Mouse (Mus musculus) layer of hippocampus, postnatal 10 days (tissue): ENCODE results near the gene Tbc1d2. TPM values are rescaled to one million over a fixed set of nuclear protein-coding genes. Genes with fewer than 3 reads are reported as not detected.
A peak's percentile ranks its signal among the peaks of the same experiment; 100 is the strongest.

Source experiments
- DNase-seq, 2 experiments: peaks; one replicate each; pipeline ENCODE4 v3.0.0; 2021; ENCODE audit warnings: low spot score in 2 of 2
- long read RNA-seq: library from polyadenylated mRNA; stranded (forward); transcript quantifications from one replicate; pipeline ENCODE4 v2.0.0, GENCODE M21; 2023
- total RNA-seq, 2 experiments: library from RNA; stranded (reverse); gene quantifications; 2 replicates each; pipeline ENCODE4 v1.2.3; 2021

The Tbc1d2 gene
- total RNA-seq, result 1 to 10 TPM; 2.5 to 2.9 TPM
- long read RNA-seq, result 0 reads

- peak; percentile 89 to 94 for DNase-seq
Measured at GRCm38 (mm10) chr4:46650086-46650753, at the start of gene Tbc1d2. Tbc1d2 (minus strand) TSS chr4:46650209.

DNA sequence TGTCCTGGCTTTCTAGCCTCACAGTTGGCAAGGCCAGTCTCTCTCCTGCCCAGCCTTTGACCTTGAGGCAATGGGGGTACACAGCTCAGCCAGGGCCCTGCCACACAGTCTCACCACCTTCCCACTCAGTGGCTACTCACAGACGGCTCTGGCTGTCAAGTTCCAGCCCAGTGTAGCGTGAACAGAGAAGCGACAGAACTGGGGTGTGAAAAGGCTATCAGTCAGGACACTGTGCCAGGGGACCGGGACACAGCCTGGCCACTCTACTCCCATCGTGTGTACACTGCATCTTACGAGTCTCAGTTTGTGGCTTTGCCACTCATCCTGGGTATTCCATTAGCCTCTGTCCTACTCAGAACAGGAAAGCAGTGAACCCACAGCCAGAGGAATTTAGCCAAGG lies 46.5 kb upstream of the Tbc1d2 start:
- DNase-seq, result no peak

- DNase-seq, result no peak
Measured at GRCm38 (mm10) chr4:46690565-46690964, 40.6 kb upstream of the Tbc1d2 start.

DNA sequence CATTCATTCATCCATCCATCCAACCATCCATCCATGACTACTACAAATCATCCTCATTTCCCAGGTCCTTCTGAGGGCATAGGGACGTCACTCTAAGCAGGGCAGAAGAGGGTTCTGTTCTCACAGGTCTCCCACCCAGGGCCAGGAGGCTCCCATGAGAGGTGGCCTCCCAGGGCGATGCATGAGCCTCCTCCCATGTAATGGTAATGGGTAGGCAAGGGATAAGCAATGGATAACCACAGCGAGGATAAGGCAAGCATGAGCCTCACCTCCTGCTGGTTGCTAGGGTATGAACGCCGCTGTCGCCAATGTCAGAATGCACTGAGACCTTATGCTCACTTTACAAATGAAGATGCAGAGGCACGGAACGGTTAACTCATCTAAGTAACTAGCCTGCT lies 40.0 kb upstream of the Tbc1d2 start:
- DNase-seq, result no peak

DNA sequence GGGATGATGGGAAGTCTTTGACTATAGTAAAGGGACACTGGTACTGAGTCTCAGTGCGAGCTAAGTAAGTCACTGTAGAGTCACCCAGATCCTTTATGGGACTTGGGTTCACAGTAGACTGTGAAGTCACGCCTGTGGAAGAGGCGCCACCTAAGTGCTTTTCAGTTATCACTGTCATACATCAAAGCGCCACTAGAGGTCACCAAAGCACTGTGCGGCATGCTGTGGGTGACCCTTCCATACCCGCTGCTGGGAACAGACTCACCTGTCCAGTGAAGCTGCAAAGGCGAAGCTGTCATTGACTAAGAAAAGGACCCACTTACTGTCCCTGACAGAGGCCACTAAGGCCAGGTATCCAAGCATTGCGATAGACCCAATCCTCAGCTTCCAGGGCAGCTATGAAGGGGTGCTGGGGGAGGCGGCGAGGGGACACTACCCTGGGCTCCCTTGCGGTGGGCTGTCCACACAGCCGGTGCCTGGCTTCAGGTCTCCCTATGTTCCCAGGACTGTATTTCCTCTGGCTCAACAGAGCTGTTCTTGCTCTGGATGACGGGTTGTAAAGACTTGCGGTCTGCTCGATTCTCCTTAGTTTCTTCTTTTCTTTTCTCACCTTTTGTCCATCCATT lies 39.5 kb upstream of the Tbc1d2 start:
- peak; percentile 86 to 88 for DNase-seq

GRCm38 (mm10) chr4:46688213-46688832 lies 38.3 kb upstream of the Tbc1d2 start:
- DNase-seq, result no peak

DNA sequence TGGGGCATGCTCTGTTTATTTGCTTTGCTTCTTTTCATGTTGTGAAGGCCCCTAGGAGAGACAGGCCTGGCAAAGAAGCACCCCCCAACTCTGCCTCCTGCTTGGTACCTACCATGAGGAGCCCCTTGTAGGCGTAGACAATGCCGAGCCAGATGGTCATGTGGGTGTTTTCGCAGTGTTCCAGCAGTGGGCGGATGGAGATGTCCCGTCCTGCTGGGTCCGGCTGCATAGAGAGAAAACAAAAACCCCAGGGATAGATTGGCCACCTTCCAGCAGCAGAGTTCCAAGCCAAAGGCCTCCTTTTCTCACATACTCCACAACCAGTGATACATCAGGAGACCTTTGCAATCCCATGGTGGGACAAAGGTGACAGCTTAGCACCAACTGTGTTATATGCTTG lies 34.2 kb upstream of the Tbc1d2 start:
- DNase-seq, result peak; percentile 52 to 67

GRCm38 (mm10) chr4:46676646-46677045 lies 26.6 kb upstream of the Tbc1d2 start:
- no peak for DNase-seq

- DNase-seq, result no peak
Measured at GRCm38 (mm10) chr4:46675992-46676391, 26.0 kb upstream of the Tbc1d2 start.

GRCm38 (mm10) chr4:46675272-46675785 lies 25.3 kb upstream of the Tbc1d2 start:
- no peak for DNase-seq

- no peak for DNase-seq
Measured at GRCm38 (mm10) chr4:46668620-46669019, 18.6 kb upstream of the Tbc1d2 start.

DNA sequence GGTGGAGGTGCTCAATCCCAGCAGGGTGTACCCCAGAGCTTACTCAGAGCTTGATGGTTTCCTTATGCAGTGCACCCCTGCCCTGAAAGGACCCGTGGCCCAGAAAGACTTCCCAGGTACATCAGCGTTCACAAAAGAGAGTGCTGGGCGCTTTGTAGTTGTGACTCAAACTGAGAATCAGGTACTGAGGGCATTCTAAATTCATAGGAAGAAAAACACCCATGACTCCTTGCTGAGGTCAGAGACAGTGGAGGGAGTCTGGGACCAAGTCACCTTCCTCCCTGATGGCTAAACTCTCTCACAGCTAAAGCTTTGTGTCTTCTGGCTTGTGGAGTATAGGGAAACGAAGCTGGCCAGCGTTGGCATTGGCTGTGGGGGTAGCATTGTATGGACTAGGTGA lies 16.4 kb upstream of the Tbc1d2 start:
- DNase-seq, result no peak

DNA sequence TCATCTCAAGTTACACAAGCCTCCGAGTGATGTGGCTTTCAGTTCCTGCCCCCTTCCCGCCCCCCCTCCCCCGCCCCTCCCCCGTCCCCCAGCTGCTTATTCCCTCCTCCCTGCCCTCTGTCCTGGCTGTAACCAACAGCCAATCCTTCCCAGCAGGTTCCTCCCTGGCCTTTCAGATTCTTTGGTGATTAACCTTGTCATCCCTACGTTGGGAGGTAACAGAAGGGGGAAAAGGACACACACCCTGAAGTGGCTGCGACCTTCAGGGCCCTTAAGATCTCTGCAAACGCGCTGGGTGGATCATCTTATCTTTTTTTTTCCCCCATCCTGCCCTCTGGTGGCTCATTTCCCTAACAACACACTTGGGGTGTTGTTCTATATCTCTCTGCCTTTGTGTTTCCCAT lies 15.4 kb upstream of the Tbc1d2 start:
- DNase-seq, result peak; percentile 32 to 38

DNA sequence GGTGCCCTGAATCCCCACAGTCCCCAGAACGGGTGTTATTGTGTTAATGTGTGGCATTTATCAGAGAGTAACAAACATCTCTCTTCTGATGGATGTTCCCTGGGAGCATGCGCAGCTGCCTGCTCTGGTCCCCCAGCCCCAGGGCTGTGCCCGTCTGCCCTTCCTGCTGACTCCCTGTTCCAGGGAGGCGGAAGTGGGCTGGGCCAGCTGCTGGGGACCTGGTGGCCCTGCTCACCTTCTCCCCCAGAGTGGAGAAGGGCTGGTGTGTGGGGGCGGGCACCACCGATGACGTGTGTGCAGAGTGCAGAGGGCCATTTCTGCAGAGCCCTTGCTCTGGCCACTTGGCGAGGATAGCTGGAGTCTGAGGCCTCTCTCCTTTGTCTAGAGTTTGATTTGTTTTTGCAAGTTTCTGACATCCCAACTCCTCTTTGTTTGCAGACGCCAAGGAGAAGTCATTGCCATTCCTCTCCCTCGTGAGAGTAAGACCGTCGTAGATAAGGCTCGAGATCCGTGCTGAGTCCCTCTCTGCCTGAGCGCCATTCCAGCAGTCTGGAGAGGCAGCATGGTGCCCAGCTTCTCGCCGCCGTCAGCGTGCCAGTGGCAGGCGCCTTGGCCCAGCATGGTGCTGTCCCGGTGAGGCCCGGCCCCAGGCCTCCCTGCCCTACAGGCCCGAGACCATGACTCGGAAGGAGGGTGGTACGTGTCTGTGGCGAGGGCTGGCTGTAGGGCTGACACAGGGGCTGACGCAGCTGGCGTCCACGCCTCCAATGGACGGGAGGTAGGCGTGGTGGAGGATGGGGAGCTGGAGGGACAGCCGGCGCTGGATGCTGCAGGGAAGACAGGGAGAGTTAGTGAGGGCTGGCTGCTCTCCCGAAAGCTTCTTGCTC lies 14.4 kb upstream of the Tbc1d2 start:
- DNase-seq, result peak in 1 of 2 experiments; percentile 51

DNA sequence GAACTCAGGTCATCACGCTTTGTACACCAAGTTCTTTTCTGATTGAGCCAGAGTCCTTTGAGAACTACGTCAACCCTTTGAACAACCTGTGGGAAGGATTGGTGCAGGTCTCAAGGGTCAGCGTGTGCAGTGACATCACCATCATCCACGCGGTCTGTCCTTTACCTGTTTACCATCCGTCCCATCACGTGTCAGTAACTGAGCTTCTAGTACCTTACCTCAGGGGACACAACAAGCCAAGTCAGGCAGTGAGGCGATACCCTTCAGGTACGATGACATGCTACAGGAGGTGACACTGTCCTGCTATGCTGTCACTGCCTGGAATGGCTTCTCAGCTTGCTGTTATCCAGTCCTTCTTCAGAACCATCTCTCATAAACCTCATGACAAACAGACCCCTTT lies 11.4 kb upstream of the Tbc1d2 start:
- no peak for DNase-seq

- DNase-seq, result no peak
Measured at GRCm38 (mm10) chr4:46658946-46659345, 8.9 kb upstream of the Tbc1d2 start.

DNA sequence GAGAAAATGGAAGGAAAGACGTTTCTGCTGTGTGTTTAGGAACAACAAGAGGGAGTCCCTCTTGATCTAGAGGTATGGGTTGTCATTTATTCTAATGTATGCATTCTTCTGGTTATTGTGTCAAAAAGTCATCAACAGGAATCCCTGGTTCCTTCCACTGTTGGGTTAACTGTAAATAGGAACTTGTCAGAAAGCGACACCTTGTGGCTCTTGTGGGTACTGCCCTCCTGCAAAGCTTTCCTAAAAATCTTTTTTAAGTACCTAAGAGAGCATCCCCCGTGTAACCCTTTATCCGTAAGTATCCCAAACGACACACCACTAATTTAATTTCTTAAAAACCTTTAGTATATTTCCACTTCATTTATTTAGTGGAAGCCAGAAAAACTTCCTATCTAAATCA lies 7.1 kb upstream of the Tbc1d2 start:
- DNase-seq, result peak; percentile 85 to 87

DNA sequence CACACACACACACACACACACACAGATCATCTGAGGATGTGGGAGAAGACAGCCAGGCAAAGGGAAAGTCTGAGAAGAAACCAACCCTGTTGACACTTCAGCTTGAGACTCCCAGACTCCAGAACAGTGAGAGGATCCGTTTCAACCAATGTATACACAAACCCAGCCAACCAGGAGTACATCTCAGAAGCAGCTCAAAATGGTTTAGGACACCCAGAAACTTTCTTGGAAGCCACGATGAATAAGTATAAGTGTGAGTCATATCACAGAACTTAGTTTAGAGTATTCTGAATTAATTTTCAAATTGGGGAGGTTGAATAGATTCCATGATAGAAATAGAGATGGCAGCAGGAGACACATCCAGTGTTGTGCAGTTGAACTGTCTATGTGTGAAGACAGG lies 5.9 kb upstream of the Tbc1d2 start:
- DNase-seq, result no peak

DNA sequence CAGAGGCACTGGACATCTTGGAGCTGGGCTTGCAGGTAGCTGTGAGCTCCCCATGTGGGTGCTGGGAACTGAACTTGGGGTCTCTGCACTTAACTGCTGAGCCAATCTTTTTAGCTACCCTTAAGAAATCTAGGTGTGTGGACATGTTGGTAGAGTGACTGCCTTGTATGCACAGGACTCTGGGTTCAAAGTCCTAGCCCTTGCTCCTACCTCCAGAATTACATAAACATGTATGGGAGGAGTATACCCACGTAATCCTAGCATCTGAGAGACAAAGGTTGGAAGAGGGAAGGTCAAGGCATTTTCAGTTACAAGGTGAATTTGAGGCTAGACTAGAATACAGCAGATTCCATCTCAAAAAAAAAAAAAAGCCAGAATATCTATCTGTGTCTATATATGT lies 5.3 kb upstream of the Tbc1d2 start:
- no peak for DNase-seq

- DNase-seq, result no peak
Measured at GRCm38 (mm10) chr4:46649161-46649560, 848 bp downstream of the Tbc1d2 start.

DNA sequence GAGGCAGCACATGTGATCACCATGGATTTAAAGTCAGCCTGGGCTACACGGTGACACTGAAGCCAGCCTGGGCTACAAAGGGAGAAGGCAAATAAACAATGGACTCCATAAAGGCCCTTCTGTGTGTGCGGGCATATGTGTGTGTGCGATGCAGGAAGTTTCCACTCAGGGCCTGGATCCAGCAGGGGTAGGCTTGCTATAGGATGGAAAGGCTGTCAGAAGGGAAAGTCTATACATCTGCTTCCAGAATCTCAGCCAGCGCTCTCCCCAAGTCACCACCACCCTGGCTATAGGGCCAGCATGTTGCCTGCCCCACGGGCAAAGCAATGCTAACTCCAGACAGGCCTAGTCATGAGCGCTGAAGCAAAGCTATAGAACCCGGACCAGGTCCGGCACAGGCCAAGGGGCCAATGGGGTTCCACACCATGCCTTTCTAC lies 6.3 kb downstream of the Tbc1d2 start:
- DNase-seq, result no peak
